Mouse (Mus musculus): ENCODE measurements around the gene Igbp1. TPM values are rescaled to one million over a fixed set of nuclear protein-coding genes. Genes with fewer than 3 reads are reported as not detected.

Igbp1 gene
- polyA plus RNA-seq (2017; shearing (Covaris generic)) = 40.5 TPM

GRCm38 (mm10) chrX:100494068-100494978 lies at the start of gene Igbp1:
Gene Igbp1, plus strand, starts transcription at chrX:100494291.

GRCm38 (mm10) chrX:100524471-100524870 lies 30.4 kb downstream of the Igbp1 start, which contains the start of gene Dgat2l6:
Gene Dgat2l6, plus strand, starts transcription at chrX:100524838.

Other genes with a start within 250 kb of the Igbp1 start
- not detected for gene Otud6a, start 65.3 kb upstream of the Igbp1 start, polyA plus RNA-seq (2017; shearing (Covaris generic))
- gene Awat2, start 51.6 kb upstream of the Igbp1 start, polyA plus RNA-seq (2017; shearing (Covaris generic)) = not detected
- not detected for gene Dgat2l6, start 30.5 kb downstream of the Igbp1 start, polyA plus RNA-seq (2017; shearing (Covaris generic))
- gene Awat1, start 78.0 kb downstream of the Igbp1 start, polyA plus RNA-seq (2017; shearing (Covaris generic)) = not detected
- gene P2ry4, start 100.6 kb downstream of the Igbp1 start, polyA plus RNA-seq (2017; shearing (Covaris generic)) = not detected
- gene Arr3, start 111.2 kb downstream of the Igbp1 start, polyA plus RNA-seq (2017; shearing (Covaris generic)) = not detected
- 1.9 TPM for gene Kif4, start 131.4 kb downstream of the Igbp1 start, polyA plus RNA-seq (2017; shearing (Covaris generic))
- gene Pdzd11, start 132.3 kb downstream of the Igbp1 start, polyA plus RNA-seq (2017; shearing (Covaris generic)) = 52.3 TPM
- gene Gdpd2, start 235.6 kb downstream of the Igbp1 start, polyA plus RNA-seq (2017; shearing (Covaris generic)) = not detected